In genomic region chr8:87922936-87923335, GRCm38 (mm10) we compare ENCODE assay signal across 13 mouse cellular contexts. TPM values are rescaled to one million over a fixed set of nuclear protein-coding genes. Genes with fewer than 3 reads are reported as not detected.
"Had no signal": no experiment of that assay in that cellular context is flagged by ENCODE, and none has a peak within 500 bp of the region (broad histone marks: within the 10 kb centered on the region; RNA-seq: fewer than 3 reads in every experiment).

No protein-coding gene starts in this region.

- DNase-seq: kidney, adult 18-20 months; kidney, postnatal 4 days; lung, adult 18-20 months; right cerebral cortex, adult 18-20 months; right cerebral cortex, postnatal 25 days; thymus, adult 18-20 months; thymus, postnatal 14 days had no signal

- H3K36me3 ChIP-seq: midbrain, embryonic 12.5 days had no signal

- H3K9ac ChIP-seq: limb, embryonic 12.5 days; liver, embryonic 14.5 days; midbrain, embryonic 12.5 days; neural tube, embryonic 12.5 days had no signal

- H3K27ac ChIP-seq: limb, embryonic 12.5 days; liver, embryonic 14.5 days; midbrain, embryonic 12.5 days; neural tube, embryonic 12.5 days had no signal

- H3K27me3 ChIP-seq: limb, embryonic 12.5 days; midbrain, embryonic 12.5 days; neural tube, embryonic 12.5 days had no signal

- H3K4me2 ChIP-seq: limb, embryonic 12.5 days; midbrain, embryonic 12.5 days; neural tube, embryonic 12.5 days had no signal

- H3K4me3 ChIP-seq: limb, embryonic 12.5 days; midbrain, embryonic 12.5 days; myocyte; neural tube, embryonic 12.5 days had no signal

- H3K9me3 ChIP-seq: limb, embryonic 12.5 days; midbrain, embryonic 12.5 days; neural tube, embryonic 12.5 days had no signal

RNA-seq across cellular contexts. Expression of gene Zfp423, which starts 36.5 kb away (rescaled TPM):
- total RNA-seq: megakaryocyte-erythroid progenitor cell, adult 5-6 weeks had no signal
